Comparison of ENCODE assay signal across 24 mouse cellular contexts in the genomic region with DNA sequence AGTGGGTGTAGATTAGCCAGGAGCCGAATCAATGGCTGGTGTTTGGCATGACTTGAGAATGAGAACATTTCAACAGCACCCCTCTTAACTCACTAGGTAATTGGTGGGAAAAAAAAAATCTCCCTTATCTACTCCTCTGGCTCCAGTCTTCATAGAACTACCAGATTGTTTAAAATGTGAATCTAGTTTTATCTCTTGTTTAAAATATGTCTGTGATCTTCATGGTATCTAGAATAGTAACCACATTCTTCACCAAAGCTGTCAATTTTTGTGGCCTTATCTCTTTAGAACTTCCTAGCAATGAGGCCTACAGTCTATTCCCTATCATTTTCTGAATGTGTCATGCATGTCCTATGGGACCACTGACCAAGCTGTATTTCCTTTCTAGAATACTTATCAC.
"Had no signal": no experiment of that assay in that cellular context is flagged by ENCODE, and none has a peak within 500 bp of the region (broad histone marks: within the 10 kb centered on the region; RNA-seq: fewer than 3 reads in every experiment).

No protein-coding gene starts in this region.

- ATAC-seq: hindbrain, embryonic 16.5 days; inflammation-experienced regulatory T-cells, adult 6 months; intestine, embryonic 15.5 days; intestine, postnatal 0 days had no signal

- DNase-seq: gastrocnemius, postnatal 14 days; gastrocnemius, postnatal 36 days; heart, adult 2 months; heart, postnatal 10 days; heart, postnatal 4 days; kidney, adult 18-20 months; kidney, postnatal 10 days; kidney, postnatal 4 days; left cerebral cortex, postnatal 4 days; liver, embryonic 13.5 days had no signal

- H3K4me2 ChIP-seq: heart, embryonic 12.5 days; hindbrain, embryonic 12.5 days; hindbrain, embryonic 14.5 days; intestine, embryonic 15.5 days; limb, embryonic 13.5 days; limb, embryonic 15.5 days; liver, embryonic 13.5 days; liver, embryonic 15.5 days had no signal

- H3K4me1 ChIP-seq: hindbrain, embryonic 12.5 days; intestine, embryonic 15.5 days; limb, embryonic 13.5 days; limb, embryonic 15.5 days; liver, embryonic 13.5 days; liver, embryonic 15.5 days had no signal

- H3K4me3 ChIP-seq: heart, adult 2 months; heart, embryonic 10.5 days; heart, embryonic 12.5 days; hindbrain, embryonic 10.5 days; hindbrain, embryonic 12.5 days; intestine, embryonic 15.5 days; layer of hippocampus, adult 2 months; left cerebral cortex, adult 2 months; limb, embryonic 13.5 days; limb, embryonic 15.5 days; liver, embryonic 13.5 days; liver, embryonic 15.5 days had no signal

- H3K36me3 ChIP-seq: heart, embryonic 10.5 days; heart, embryonic 12.5 days; hindbrain, embryonic 10.5 days; hindbrain, embryonic 12.5 days; intestine, embryonic 15.5 days; limb, embryonic 13.5 days; limb, embryonic 15.5 days; liver, embryonic 13.5 days; liver, embryonic 15.5 days had no signal

- H3K27me3 ChIP-seq: heart, embryonic 12.5 days; hindbrain, embryonic 12.5 days; intestine, embryonic 15.5 days; limb, embryonic 13.5 days; limb, embryonic 15.5 days; liver, embryonic 13.5 days; liver, embryonic 15.5 days had no signal

- H3K27ac ChIP-seq: heart, adult 2 months; heart, embryonic 10.5 days; hindbrain, embryonic 10.5 days; hindbrain, embryonic 12.5 days; hindbrain, embryonic 14.5 days; intestine, embryonic 15.5 days; layer of hippocampus, adult 2 months; left cerebral cortex, adult 2 months; limb, embryonic 13.5 days; limb, embryonic 15.5 days; liver, embryonic 13.5 days; liver, embryonic 15.5 days had no signal

- H3K9me3 ChIP-seq: heart, embryonic 10.5 days; heart, embryonic 12.5 days; hindbrain, embryonic 10.5 days; hindbrain, embryonic 12.5 days; intestine, embryonic 15.5 days; limb, embryonic 13.5 days; limb, embryonic 15.5 days; liver, embryonic 13.5 days; liver, embryonic 15.5 days had no signal

- H3K9ac ChIP-seq: heart, embryonic 12.5 days; hindbrain, embryonic 12.5 days; hindbrain, embryonic 14.5 days; intestine, embryonic 15.5 days; limb, embryonic 13.5 days; limb, embryonic 15.5 days; liver, embryonic 13.5 days; liver, embryonic 15.5 days had no signal
